Mouse (Mus musculus): ENCODE results near the gene Zfp422. TPM values are rescaled to one million over a fixed set of nuclear protein-coding genes. Genes with fewer than 3 reads are reported as not detected.

Gene Zfp422
- 1.9 and 7.5 TPM in 2 replicates for polyA plus RNA-seq (2012; rRNA removed; ENCODE audit: low replicate concordance)

GRCm38 (mm10) chr6:116628539-116629171 lies at the start of gene Zfp422:
TSS of gene Zfp422 (minus strand) at chr6:116628999.

DNA sequence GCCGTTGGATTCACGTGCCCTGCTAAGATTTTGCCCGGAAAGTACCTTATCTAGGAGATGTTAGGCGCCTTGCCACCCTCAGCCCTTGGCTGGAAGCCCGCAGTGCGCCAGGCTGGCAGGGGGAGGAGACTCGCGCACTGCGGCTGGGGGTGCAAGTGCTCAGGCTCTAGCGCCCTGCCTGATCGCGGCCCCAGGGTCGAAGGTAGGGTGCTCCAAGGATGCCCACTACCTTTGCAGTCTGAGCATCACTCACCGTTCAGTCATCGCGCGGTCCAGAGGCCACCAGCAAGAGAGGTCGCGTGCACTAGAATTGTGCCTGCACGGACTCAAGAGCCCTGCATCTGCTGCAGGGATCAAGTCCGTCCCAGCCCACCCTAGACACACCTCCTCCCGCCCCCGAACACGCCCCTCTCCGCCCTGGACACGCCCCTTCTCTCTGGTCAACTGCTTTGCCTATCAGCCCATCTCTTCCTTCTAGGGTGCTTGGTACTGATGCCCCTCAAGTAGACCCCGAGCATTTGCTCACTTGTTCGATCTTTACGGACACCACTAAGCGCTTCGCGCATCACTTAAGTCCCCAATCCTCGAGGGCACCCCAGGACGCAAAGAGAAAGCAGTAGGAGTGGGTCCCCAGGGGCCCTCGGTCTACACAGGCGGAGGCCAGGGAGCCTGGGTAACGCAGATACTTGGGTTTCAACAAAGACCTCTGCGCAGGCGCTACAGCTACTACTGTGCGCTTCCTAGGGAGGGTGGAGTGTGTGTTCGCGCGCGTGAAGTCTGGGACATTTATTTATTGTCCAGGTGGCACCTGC lies 44.9 kb upstream of the Zfp422 start, which contains the start of gene Rassf4:
Gene Rassf4, minus strand, starts transcription at position 482 of the 812 bp plus-strand sequence.

DNA sequence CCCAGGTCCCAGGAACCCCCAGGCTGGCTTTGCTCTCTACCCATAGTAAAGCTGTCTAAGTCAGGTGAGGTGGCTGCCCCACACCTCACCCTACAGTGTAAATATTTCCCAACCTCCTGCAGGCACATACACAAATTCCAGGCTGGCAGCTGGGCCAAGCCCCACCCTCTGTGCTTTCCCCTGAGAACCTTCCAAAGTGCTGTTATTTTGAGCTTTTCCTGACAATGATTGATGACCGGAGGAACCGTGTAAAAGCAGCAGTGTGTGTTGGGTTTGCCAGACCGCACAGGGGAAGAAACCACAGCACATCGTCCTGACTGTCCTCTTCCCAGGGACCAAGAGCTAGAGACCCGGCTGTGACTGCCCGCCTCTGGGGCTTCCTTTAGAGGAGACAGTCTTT lies 21.6 kb upstream of the Zfp422 start, which contains the start of gene Depp1:
Gene Depp1, plus strand, starts transcription at position 204 of the 400 bp plus-strand sequence.

GRCm38 (mm10) chr6:116584095-116584494 lies 44.7 kb downstream of the Zfp422 start, which contains the start of gene Olfr215:
TSS of gene Olfr215 (minus strand) at chr6:116584195.

Other genes with a start within 250 kb of the Zfp422 start
- 1.8 and 2.6 TPM in 2 replicates for gene Alox5, start 167.8 kb downstream of the Zfp422 start, polyA plus RNA-seq (2012; rRNA removed; ENCODE audit: low replicate concordance)
- not detected in 2 replicates for gene Olfr211, start 139.9 kb downstream of the Zfp422 start, polyA plus RNA-seq (2012; rRNA removed; ENCODE audit: low replicate concordance)
- not detected in 2 replicates for gene Olfr212, start 122.5 kb downstream of the Zfp422 start, polyA plus RNA-seq (2012; rRNA removed; ENCODE audit: low replicate concordance)
- not detected in 2 replicates for gene Olfr213, start 90.5 kb downstream of the Zfp422 start, polyA plus RNA-seq (2012; rRNA removed; ENCODE audit: low replicate concordance)
- not detected in 2 replicates for gene Gm5580, start 77.9 kb downstream of the Zfp422 start, polyA plus RNA-seq (2012; rRNA removed; ENCODE audit: low replicate concordance)
- gene Olfr214, start 74.8 kb downstream of the Zfp422 start, polyA plus RNA-seq (2012; rRNA removed; ENCODE audit: low replicate concordance): not detected in 2 replicates
- not detected in 2 replicates for gene Olfr215, start 44.8 kb downstream of the Zfp422 start, polyA plus RNA-seq (2012; rRNA removed; ENCODE audit: low replicate concordance)
- 3.7 and 5.2 TPM in 2 replicates for gene Depp1, start 21.6 kb upstream of the Zfp422 start, polyA plus RNA-seq (2012; rRNA removed; ENCODE audit: low replicate concordance)
- 2.0 and 4.3 TPM in 2 replicates for gene Rassf4, start 45.0 kb upstream of the Zfp422 start, polyA plus RNA-seq (2012; rRNA removed; ENCODE audit: low replicate concordance)
- gene Tmem72, start 87.9 kb upstream of the Zfp422 start, polyA plus RNA-seq (2012; rRNA removed; ENCODE audit: low replicate concordance): 0.01 TPM in 1 of 2 replicates, not detected in the other

Data from duodenum, adult 2 months (tissue).